Mouse (Mus musculus): ENCODE data around the gene Psmc3ip. TPM values are rescaled to one million over a fixed set of nuclear protein-coding genes. Genes with fewer than 3 reads are reported as not detected.

Gene Psmc3ip
- polyA plus RNA-seq, 1 experiment from 2014 or later: 49.3 TPM

DNA sequence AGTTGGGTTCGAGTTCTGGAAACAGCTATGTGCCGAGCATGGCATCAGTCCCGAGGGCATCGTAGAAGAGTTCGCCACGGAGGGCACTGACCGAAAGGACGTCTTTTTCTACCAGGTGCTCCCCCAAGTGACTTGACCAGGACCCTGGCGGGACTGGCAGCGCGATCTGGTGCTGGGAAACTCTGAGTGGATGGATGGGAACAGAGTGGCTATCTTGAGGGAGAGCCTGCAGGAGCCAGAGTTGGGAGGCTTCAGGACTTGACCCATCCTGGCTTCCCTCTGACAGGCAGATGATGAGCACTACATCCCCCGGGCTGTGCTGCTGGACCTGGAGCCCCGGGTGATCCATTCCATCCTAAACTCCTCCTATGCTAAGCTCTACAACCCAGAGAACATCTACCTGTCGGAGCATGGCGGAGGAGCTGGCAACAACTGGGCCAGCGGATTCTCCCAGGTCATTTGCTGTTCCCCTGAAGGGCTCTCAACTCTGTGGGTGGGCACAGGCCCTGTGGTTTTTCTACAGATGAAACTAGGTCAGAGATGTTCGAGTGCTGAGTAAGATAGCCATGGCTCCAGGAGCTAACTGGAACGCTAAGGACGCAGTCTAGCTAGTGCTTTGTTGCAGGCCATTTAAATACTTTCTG is 25.4 kb upstream of the Psmc3ip start:
- DNase-seq (ENCODE audit: low spot score): no peak
- H3K4me3 ChIP-seq (ENCODE audit: low read depth, low read length): peak overlapping the region; percentile 89
- WGBS: 25% methylated on average over 19 of the region's 19 CpGs
- peak; percentile 29; the same call in 1 of the 2 replicates for ATAC-seq (ENCODE audit: insufficient read depth, low FRiP score, low TSS enrichment)
- H3K9me3 ChIP-seq (ENCODE audit: control insufficient read depth, low read length): no peaks in the 10 kb centered on the region
- peaks cover 16% of the 10 kb centered on the region; the same call in 1 of the 2 replicates for H3K4me1 ChIP-seq (ENCODE audit: control insufficient read depth, insufficient read depth, low read length)
- H3K27me3 ChIP-seq (ENCODE audit: control insufficient read depth, insufficient read depth, low read length): no peaks in the 10 kb centered on the region
- H3K4me2 ChIP-seq (ENCODE audit: low read depth): peak overlapping the region; percentile 96
- H3K36me3 ChIP-seq (ENCODE audit: control insufficient read depth, insufficient read depth, low read length): peaks cover 8% of the 10 kb centered on the region
- H3K27ac ChIP-seq (ENCODE audit: low read depth, low read length): peak overlapping the region; percentile 88
- peak overlapping the region; percentile 84 for H3K9ac ChIP-seq (ENCODE audit: low read length)

DNA sequence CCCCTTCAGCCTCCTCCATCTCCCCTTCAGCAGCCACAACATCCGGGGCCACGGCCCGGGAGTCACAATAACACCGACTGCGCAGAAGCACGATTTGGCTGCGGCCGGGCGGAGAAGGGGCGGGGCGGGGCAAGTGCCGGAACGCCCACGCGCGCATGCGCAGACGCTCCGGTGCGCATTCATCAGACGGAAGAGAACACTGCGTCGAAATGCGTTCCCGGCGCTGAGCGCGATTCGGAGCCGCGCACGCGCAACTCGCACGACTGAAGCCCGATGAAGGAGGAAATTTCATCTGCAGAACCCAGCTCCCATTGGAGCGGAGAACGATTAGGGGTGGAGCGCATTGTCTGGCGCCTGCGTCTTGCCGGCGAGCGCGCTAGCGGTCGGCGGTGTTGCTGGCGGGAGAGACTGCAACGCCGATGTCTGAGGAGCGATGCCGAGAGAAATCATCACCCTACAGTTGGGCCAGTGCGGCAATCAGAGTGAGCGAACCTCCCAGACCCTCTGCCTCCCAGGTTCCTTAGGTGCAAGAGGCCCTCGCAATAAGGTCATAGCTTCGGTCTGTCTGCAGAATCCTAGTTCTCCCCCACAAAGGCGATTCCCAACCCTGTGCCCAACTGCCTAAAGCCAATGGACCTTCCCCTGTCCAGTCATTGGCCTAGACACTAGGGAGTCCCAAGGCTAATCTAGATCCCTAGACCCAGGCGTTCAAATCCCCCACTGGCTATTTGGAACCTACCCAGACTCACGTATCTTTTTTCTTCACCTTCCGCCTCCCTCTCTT is 24.7 kb upstream of the Psmc3ip start, which contains the start of the genes Retreg3 and Tubg1:
Gene Retreg3, minus strand, starts transcription at position 133 of the 784 bp plus-strand sequence.
Gene Tubg1, plus strand, starts transcription at position 178 of the 784 bp plus-strand sequence.
- no peaks in the 10 kb centered on the region for H3K9me3 ChIP-seq (ENCODE audit: control insufficient read depth, low read length)
- WGBS: under 1% methylated on average over 61 of the region's 61 CpGs
- ATAC-seq (ENCODE audit: insufficient read depth, low FRiP score, low TSS enrichment): peak; percentile 92
- peak within 1 kb of the TSS; percentile 96 for H3K4me2 ChIP-seq (ENCODE audit: low read depth)
- H3K27ac ChIP-seq (ENCODE audit: low read depth, low read length): peak within 1 kb of the TSS; percentile 88
- H3K4me3 ChIP-seq (ENCODE audit: low read depth, low read length): peak within 1 kb of the TSS; percentile 89
- peak within 1 kb of the TSS; percentile 91 for H3K9ac ChIP-seq (ENCODE audit: low read length)
- no peaks in the 10 kb centered on the region for H3K27me3 ChIP-seq (ENCODE audit: control insufficient read depth, insufficient read depth, low read length)
- peaks cover 16% of the 10 kb centered on the region; the same call in 1 of the 2 replicates for H3K4me1 ChIP-seq (ENCODE audit: control insufficient read depth, insufficient read depth, low read length)
- H3K36me3 ChIP-seq (ENCODE audit: control insufficient read depth, insufficient read depth, low read length): peaks cover 5% of the 10 kb centered on the region
- DNase-seq (ENCODE audit: low spot score): peak; percentile 100

DNA sequence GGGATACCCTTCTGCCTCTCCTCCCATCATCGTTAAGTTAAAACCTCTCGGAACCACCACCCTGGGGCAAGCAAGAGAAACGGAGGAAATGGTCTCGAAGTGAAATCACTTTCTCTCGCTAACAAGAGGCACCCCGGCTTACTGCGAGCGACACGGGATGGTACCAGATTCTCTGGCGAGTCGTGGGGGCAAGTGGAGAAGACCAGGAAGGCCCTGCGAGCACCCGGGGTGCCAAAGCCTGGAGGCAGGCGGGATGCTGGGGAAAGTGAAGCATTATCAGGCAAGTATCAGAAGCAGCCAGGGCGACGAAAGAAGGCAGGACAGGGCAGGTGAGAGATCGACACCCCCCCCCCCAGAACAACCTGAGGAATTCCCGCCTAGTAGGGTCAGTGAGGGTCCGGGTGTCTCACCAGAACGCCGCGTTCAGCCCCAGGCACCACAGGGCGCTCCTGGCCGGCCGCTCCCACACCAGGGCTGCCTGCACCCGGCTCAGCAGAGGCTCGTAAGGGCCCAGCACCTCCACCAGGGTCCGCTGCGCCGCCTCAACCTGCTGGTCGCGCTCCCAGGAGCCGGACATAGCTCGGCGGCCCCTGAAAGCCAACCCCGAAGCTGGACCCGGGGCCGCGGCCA is 24.0 kb upstream of the Psmc3ip start:
- Histone ChIP-seq H3K27ac (ENCODE audit: low read depth, low read length) (peak overlapping the region; percentile 88), H3K9me3 (ENCODE audit: control insufficient read depth, low read length) (no peaks in the 10 kb centered on the region), H3K4me1 (ENCODE audit: control insufficient read depth, insufficient read depth, low read length) (peaks cover 16% of the 10 kb centered on the region; the same call in 1 of the 2 replicates), H3K9ac (ENCODE audit: low read length) (peak overlapping the region; percentile 91), H3K36me3 (ENCODE audit: control insufficient read depth, insufficient read depth, low read length) (peaks cover 2% of the 10 kb centered on the region; the same call in 1 of the 2 replicates), H3K27me3 (ENCODE audit: control insufficient read depth, insufficient read depth, low read length) (no peaks in the 10 kb centered on the region), H3K4me3 (ENCODE audit: low read depth, low read length) (peak overlapping the region; percentile 89), H3K4me2 (ENCODE audit: low read depth) (peak overlapping the region; percentile 96)
- DNase-seq (ENCODE audit: low spot score) (no peak), ATAC-seq (ENCODE audit: insufficient read depth, low FRiP score, low TSS enrichment) (no peak; the same call in 1 of the 2 replicates)
- WGBS: under 1% methylated on average over 39 of the region's 39 CpGs

DNA sequence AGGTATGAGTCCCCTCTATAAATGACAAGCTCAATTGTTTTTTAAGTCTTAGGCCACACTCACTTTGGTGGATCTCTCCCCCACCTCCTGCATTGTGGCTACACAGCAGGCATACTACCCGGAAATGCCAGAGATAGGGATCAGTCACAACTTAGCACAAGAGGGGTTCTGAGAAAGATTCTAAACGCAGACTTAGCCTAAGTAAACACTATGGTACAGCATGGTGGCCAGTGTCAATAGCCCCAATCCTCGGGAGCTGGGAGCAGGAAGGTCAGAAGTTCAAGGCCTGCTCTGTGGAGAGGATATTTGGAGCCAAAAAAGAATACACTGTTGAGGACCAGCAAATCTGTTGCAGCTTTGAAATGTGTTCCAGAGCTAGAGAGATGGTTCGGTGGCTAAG is 22.9 kb upstream of the Psmc3ip start:
- no peaks in the 10 kb centered on the region for H3K9me3 ChIP-seq (ENCODE audit: control insufficient read depth, low read length)
- DNase-seq (ENCODE audit: low spot score) (no peak), ATAC-seq (ENCODE audit: insufficient read depth, low FRiP score, low TSS enrichment) (no peak)
- H3K36me3 ChIP-seq (ENCODE audit: control insufficient read depth, insufficient read depth, low read length): peaks cover 2% of the 10 kb centered on the region; the same call in 1 of the 2 replicates
- no peak overlapping the region for H3K27ac ChIP-seq (ENCODE audit: low read depth, low read length)
- H3K4me3 ChIP-seq (ENCODE audit: low read depth, low read length): no peak overlapping the region; the same call in 1 of the 2 replicates
- WGBS: 56% methylated on average over 4 of the region's 4 CpGs
- H3K4me2 ChIP-seq (ENCODE audit: low read depth): peak overlapping the region; percentile 96
- no peak overlapping the region for H3K9ac ChIP-seq (ENCODE audit: low read length)
- peaks cover 16% of the 10 kb centered on the region; the same call in 1 of the 2 replicates for H3K4me1 ChIP-seq (ENCODE audit: control insufficient read depth, insufficient read depth, low read length)
- no peaks in the 10 kb centered on the region for H3K27me3 ChIP-seq (ENCODE audit: control insufficient read depth, insufficient read depth, low read length)

DNA sequence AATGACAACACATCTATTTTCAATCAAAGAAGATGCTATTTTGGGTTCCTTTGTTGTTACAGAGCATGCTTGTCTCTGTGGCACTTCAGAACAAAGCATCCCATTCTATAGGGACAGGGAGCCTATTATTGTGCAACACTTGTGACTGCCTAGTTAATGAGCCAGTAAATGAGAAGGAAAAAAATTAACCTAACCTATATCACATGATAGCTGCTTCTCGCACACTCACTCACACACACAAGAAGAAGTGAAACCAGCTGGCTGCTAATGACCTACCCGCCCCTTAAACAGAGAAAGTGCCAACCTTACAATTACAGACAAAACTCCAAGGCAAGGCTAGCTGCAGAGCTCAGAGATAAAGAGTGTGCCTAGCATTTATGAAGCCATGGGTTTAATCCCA is 20.3 kb upstream of the Psmc3ip start:
- WGBS: 65% methylated on average over 2 of the region's 2 CpGs
- Histone ChIP-seq H3K4me1 (ENCODE audit: control insufficient read depth, insufficient read depth, low read length) (0 out of 2 replicates have a peak, but pooled peaks cover 10% of the 10 kb centered on the region), H3K36me3 (ENCODE audit: control insufficient read depth, insufficient read depth, low read length) (no peaks in the 10 kb centered on the region), H3K9me3 (ENCODE audit: control insufficient read depth, low read length) (no peaks in the 10 kb centered on the region), H3K4me3 (ENCODE audit: low read depth, low read length) (no peak overlapping the region), H3K4me2 (ENCODE audit: low read depth) (no peak overlapping the region), H3K27ac (ENCODE audit: low read depth, low read length) (0 out of 2 replicates have a peak overlapping the region, but pooled peaks have one; percentile 5), H3K27me3 (ENCODE audit: control insufficient read depth, insufficient read depth, low read length) (no peaks in the 10 kb centered on the region), H3K9ac (ENCODE audit: low read length) (no peak overlapping the region)
- DNase-seq (ENCODE audit: low spot score) (no peak), ATAC-seq (ENCODE audit: insufficient read depth, low FRiP score, low TSS enrichment) (no peak)

DNA sequence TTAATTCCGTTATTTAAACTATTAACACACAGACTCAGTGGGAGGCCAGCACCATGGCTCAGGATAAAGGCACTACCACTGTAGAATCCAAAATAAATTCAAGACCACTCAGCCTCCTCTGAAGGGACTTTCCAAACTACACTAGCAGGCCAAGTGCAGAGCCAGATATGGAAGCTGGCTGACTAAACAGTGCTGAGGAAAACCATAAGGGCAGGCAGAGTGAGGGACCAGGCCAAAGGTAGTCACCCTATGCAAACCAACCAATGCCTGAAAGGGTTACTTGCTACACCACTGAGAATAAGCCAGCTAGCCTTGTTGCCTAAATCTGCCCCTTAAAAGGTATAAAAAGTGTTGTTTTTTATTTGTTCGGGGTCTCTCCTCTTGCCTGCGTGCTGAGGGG is 16.9 kb upstream of the Psmc3ip start:
- Histone ChIP-seq H3K4me3 (ENCODE audit: low read depth, low read length) (no peak overlapping the region), H3K9ac (ENCODE audit: low read length) (no peak overlapping the region), H3K4me1 (ENCODE audit: control insufficient read depth, insufficient read depth, low read length) (no peaks in the 10 kb centered on the region), H3K36me3 (ENCODE audit: control insufficient read depth, insufficient read depth, low read length) (no peaks in the 10 kb centered on the region), H3K27ac (ENCODE audit: low read depth, low read length) (no peak overlapping the region), H3K27me3 (ENCODE audit: control insufficient read depth, insufficient read depth, low read length) (no peaks in the 10 kb centered on the region), H3K4me2 (ENCODE audit: low read depth) (no peak overlapping the region), H3K9me3 (ENCODE audit: control insufficient read depth, low read length) (no peaks in the 10 kb centered on the region)
- WGBS: 86% methylated on average over 3 of the region's 3 CpGs
- no peak for DNase-seq (ENCODE audit: low spot score)
- no peak for ATAC-seq (ENCODE audit: insufficient read depth, low FRiP score, low TSS enrichment)

DNA sequence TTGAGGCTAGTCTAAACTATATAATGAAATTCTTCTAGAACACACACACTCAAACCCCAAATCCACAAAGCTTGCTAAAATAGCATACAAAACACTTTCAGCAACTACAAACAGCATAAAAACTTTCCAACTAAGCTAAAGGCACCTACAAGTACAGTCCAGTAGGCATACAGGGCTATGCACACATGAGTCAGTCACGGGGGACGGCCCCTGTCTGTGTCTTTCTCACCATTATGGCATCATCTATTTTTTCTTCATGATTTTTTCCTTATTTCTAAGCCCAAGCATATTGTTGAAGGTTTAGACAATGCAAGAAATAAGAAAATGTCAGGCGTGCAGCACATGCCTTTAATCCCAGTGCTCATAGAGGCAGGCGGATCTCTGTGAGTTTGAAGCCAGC is 15.9 kb upstream of the Psmc3ip start:
- H3K4me3 ChIP-seq (ENCODE audit: low read depth, low read length): no peak overlapping the region
- H3K27ac ChIP-seq (ENCODE audit: low read depth, low read length): no peak overlapping the region
- no peaks in the 10 kb centered on the region for H3K9me3 ChIP-seq (ENCODE audit: control insufficient read depth, low read length)
- ATAC-seq (ENCODE audit: insufficient read depth, low FRiP score, low TSS enrichment): no peak
- no peaks in the 10 kb centered on the region for H3K27me3 ChIP-seq (ENCODE audit: control insufficient read depth, insufficient read depth, low read length)
- DNase-seq (ENCODE audit: low spot score): no peak
- no peak overlapping the region for H3K9ac ChIP-seq (ENCODE audit: low read length)
- 91% methylated on average over 4 of the region's 4 CpGs for WGBS
- H3K36me3 ChIP-seq (ENCODE audit: control insufficient read depth, insufficient read depth, low read length): no peaks in the 10 kb centered on the region
- H3K4me1 ChIP-seq (ENCODE audit: control insufficient read depth, insufficient read depth, low read length): no peaks in the 10 kb centered on the region
- H3K4me2 ChIP-seq (ENCODE audit: low read depth): no peak overlapping the region

DNA sequence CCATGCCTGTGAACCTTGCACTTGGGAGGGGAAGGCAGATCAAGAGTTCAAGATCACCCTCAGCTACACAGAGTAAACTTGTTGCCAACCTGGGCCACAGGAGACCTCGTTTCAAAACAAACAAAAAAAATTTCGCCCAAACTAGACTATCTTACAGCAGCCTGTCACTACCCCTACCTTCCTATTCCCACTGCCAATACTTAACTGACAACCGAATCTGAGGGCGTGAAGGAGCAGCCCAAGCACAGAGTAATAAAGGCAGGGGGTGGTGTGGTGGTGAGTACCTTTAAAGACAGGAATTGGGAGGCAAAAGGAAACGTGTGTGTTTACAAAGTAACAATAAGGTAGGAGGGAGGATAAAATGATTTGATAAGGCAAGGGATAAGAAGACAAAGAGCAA is 15.5 kb upstream of the Psmc3ip start:
- Histone ChIP-seq H3K4me2 (ENCODE audit: low read depth) (no peak overlapping the region), H3K36me3 (ENCODE audit: control insufficient read depth, insufficient read depth, low read length) (no peaks in the 10 kb centered on the region), H3K9me3 (ENCODE audit: control insufficient read depth, low read length) (no peaks in the 10 kb centered on the region), H3K4me3 (ENCODE audit: low read depth, low read length) (no peak overlapping the region), H3K27me3 (ENCODE audit: control insufficient read depth, insufficient read depth, low read length) (no peaks in the 10 kb centered on the region), H3K9ac (ENCODE audit: low read length) (no peak overlapping the region), H3K4me1 (ENCODE audit: control insufficient read depth, insufficient read depth, low read length) (no peaks in the 10 kb centered on the region), H3K27ac (ENCODE audit: low read depth, low read length) (no peak overlapping the region)
- WGBS: 55% methylated on average over 5 of the region's 5 CpGs
- no peak for ATAC-seq (ENCODE audit: insufficient read depth, low FRiP score, low TSS enrichment)
- no peak for DNase-seq (ENCODE audit: low spot score)

All from neural tube, embryonic 11.5 days (tissue).